Mouse (Mus musculus): ENCODE results near the gene Fgf15.
"Not testable (repeated sequence)": the region's sequence is repeated elsewhere in the genome, so short reads cannot be mapped to it uniquely, and the experiment has no call there.

DNA sequence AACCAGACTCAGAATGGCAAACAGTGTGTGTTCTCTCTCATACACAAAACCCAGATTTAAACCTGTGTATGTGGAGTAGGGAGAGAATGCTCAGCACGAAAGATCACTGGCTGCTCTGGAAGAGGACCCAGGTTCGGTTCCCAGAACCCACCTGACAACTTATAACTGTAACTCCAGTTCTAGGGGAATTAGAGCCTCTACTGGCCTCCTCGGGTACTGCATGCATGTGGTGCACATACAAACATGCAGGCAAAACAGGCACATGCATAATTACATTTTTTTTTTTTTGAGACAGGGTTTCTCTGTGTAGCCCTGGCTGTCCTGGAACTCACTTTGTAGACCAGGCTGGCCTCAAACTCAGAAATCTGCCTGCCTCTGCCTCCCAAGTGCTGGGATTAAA is 9.2 kb downstream of the Fgf15 start:
- not testable (repeated sequence) for TF ChIP-seq CTCF (IDR thresholded peaks at IDR 0.05; ENCODE audit: control insufficient read depth, insufficient read depth, insufficient replicate concordance, low read depth, low read length); POLR2A (IDR thresholded peaks at IDR 0.05; ENCODE audit: control insufficient read depth, low read depth, low read length)
